Mouse (Mus musculus): ENCODE measurements around the gene Baz1b.

The Baz1b gene

DNA sequence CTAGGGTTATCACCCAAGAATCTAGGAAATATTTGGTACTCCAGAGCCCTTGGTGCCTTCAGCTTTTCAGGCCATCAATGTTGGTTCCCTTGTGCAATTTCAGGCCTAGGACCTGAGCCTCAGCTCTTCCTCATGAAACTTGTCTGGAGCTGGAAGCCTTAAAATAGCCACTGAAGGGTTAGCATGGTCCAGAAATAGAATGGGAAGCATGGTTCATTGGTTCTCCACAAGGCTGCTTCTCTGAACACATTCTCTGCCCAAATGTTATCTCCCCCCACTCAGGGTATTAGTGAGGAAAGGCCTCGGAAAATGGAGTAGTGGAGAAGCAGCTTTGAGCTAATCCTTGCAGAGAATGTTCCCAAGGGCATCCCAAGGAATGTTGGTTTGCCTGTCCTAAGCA, 54.4 kb downstream of the Baz1b start:
- no peak for DNase-seq

DNA sequence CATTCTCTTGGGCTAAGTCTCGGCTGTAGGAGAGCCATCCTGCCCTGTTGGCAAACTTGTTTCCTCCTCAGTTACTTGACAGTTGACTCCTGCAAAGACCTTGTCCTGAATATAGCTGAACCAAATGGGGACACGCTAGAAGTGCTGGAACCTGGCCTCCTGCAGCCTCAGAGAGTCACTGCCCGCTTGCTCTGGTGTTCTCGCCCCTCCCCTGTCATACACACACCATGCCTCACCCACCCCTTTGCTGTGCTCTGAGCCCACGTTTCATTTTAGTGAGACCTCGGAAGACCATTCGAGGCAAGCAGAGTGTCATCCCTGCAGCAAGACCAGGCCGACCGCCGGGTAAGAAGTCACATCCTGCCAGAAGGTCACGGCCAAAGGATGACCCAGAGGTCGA, 55.1 kb downstream of the Baz1b start:
- no peak for DNase-seq

DNA sequence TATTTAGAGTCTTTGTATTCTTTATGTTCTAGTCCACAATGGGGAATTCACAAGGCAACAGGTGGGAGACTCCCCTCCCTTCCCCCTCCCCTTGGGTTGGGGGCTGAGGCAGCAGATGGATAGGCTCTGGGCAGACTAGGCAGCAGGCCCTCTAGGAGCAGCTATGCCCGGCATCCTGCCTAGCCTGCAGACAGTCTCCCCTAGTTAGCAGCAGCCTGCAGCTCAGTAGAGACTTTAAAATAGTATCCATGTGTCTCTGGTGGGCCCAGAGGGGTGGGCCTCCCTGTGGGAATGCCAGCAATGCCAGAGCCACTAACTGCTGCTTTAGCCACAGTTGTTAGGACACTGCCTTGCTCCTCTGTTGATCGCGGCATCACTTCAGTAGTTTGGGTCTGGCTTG, 55.5 kb downstream of the Baz1b start:
- DNase-seq, result no peak

DNA sequence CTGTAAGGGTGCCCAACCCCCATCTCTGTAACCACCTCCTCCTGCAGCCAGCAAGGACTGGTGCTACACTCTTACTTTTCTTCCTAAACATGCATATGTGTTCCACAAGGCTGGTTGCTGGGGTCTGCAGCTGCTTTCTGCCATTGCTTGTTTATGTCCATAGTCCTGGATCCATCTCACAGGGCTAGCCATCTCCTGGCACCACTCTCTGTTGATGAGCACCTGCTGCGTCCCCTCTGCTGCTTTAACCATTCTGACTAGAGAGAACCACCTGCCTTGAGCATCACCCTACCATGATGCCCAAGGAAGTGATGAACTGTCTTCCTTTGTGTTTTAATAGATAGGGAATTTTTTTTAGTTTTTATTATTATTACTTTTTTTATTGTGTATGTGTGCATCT, 56.1 kb downstream of the Baz1b start:
- no peak for DNase-seq

DNA sequence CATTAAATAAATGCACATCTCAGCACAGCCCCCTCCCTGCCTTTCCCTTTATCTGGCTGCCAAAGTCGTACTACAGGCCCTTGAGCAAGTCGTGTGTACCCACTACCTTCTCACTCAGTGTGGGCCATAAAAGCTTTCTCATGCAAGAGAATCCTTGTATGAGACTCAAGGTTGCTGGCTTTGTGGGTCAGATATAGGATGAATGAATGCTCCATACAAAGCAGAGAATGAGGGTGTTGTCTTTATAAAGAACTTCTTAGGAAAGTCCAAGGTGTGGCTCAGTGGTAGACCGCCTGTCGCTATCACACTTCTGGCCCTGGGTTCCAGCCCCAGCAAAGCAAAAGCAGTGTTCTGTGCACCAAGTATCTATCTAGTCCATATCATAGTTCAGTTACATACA, 59.5 kb downstream of the Baz1b start:
- DNase-seq, result no peak

DNA sequence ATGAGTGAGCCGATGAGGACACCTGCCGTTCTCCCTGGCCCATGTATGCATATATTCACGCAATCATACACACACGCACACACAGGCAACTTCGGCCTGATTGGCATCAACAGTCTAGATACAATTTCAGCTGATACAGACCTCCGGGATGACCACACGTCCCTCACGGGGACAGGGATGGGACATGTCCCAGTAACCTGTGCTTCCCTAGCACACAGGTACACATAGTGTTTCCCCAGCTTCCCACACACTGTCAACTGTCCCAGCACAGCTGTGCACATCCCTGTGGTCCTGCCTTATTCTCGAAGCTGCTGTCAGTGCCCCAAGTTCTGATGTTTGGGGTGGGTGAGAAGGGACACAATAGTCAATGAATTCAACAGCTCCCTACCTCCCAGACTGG, 60.3 kb downstream of the Baz1b start:
- no peak for DNase-seq

DNA sequence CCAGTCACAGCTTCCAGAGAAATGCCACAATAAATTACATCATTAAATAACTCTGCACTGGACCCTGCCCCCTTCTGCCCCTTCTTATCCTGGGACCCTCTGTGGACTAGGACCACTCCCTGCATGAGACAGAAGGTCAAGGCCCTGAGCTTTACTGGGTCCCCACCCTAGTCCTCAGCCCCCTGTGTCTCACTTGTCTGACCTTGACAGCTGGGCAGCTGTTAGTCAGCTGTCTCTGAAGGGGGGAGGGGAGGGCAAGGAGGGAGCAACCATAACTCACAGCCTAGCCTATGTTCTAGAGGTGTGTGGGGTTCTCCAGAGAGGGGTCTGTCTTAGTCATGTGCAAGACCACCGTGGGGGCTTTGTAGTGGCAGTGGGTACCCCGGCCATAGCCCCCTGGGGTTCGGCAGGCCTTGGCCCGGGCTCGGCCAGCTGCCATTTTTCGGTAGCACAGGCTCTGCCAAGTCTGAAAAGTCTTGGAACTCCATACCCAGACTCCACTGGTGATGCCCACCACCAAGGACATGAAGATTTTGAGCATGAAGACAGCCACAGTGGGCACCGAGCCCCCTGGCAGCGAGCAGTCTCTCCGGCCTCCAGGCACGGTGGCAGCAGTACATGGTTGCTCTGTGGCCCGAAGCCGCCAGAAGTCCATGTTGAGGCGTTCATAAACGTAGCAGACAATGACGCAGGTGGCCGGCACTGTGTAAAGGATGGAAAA, 62.1 kb downstream of the Baz1b start:
- DNase-seq, result no peak

DNA sequence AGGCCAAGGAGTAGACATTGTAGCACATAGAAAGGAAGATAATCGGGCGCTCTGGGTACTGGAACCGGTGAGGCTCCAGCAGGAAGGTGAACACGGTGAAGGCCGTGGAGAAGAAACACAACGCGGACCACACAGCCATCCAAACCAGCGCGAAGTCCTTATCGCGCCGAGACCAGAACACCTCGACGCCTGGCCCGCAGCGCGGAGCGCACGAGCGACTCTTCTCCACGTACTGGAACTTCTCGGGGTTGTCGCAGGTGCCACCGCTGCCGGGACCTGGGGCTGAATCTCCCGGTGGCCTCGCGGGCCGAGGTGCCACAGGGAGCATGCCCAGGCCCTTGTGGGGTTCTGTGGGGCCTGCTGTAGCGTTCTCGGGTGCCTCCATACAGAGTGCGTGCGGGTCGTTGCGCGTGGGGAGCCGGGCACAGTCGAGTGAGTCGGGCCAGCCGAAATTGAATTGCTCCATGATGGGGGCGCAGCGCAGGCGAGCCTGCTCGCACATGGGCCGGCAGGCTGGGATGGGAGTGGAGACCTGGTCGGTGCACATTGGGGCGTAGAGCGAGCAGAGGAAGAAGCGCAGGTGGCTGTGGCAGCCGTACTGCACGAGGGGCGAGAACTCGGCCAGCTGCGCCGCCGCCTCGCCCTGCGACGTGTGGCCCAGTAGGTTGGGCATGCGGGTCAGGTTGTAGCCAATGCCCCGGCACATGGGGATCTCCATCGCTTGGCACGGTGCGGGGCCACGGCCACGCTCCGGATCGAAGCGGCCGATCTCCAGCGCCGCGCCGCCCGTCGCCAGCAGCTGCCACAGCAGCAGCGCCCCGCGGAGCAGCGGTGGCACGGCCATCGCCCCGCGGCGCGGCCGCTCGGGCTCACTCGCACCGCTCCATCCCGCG, 63.4 kb downstream of the Baz1b start:
- DNase-seq, result no peak

DNA sequence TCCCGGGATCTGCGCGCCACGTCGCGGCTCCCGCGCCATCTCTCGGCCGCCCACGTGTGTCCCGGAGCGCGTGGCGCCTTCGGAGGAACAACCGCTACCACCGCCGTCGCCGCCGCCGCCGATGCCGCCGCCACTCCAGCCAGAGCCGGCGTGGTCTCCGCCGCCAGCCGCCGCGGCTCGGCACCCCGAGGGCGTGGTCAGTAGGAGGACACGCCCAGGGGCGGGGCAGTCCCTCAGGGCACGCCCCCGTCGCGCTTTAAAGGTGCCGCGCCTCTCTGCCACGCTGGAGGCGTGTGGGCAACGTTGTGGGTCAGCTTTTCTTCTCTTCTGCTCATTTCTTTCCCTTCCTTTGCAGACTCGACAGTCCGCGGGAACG, 64.0 kb downstream of the Baz1b start, which contains the start of gene Fzd9:
Fzd9 (minus strand) TSS at position 152 of the 376 bp plus-strand sequence.
- DNase-seq, result peak; percentile 53

DNA sequence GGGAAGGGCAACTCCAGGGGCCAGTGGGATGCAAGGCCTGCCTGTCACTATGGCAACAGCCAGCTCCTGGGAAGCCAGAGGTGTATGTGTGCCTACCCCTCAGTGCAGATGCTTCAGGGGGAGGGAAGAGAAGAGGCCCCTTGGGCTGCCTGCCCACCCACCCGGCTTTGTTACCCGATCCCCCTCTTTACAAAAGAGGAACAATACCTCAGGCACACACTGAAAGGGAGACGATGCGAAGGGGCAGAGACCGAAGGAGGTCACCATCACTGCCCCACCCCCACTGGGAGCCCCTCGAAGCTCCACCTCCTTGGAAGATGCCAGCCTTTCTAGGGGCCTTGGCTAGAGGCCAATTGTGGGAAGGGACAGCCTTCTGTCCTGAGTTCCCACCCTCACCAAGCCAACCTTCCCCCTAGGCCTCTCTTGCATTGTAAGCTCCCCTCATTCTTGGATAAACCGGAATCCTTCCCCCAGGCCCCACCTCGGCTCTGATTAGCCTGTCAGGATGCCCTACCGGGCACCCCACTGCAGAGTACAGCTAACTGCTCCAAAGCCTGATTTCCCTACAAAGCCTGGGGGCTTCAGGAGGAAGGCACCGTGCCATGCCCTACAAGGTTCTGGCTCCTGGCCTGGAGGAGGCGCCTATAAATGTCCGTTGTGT, 66.8 kb downstream of the Baz1b start:
- no peak for DNase-seq

DNA sequence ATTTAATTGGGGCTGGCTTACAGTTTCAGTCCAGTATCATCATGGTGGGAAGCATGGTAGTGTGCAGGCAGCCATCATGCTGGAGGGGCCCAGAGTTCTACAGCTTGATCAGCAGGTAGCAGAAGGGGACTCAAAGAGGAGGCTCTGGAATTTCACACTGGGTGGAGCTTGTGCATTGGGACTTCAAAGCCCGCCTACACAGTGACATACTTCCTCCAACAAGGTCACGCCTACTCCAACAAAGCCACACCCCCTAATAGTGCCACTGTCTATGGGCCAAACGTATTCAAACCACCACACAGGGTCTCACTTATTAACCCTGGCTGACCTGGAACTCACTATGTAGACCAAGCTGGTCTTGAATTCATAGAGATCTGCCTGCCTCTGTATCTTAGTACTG, 69.1 kb downstream of the Baz1b start:
- no peak for DNase-seq

DNA sequence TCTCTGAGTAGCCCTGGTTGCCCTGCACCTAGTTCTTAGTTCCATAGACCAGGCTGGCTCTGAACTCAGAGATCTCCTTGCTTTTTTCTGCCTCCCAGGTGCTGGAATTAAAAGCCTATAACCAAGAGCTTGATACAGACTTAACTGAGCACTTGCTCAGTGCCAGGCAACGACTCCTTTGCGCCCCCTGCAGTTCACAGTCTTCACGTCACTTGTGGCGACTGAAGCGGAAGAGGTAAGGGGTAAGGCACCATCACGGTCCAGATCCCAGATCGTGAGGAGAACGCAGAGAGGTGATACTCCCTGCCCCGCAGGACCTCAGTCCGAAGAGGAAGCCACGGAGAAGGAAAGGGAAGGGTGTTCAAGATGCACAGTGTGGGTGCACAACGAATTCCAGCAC, 70.5 kb downstream of the Baz1b start:
- DNase-seq, result no peak

DNA sequence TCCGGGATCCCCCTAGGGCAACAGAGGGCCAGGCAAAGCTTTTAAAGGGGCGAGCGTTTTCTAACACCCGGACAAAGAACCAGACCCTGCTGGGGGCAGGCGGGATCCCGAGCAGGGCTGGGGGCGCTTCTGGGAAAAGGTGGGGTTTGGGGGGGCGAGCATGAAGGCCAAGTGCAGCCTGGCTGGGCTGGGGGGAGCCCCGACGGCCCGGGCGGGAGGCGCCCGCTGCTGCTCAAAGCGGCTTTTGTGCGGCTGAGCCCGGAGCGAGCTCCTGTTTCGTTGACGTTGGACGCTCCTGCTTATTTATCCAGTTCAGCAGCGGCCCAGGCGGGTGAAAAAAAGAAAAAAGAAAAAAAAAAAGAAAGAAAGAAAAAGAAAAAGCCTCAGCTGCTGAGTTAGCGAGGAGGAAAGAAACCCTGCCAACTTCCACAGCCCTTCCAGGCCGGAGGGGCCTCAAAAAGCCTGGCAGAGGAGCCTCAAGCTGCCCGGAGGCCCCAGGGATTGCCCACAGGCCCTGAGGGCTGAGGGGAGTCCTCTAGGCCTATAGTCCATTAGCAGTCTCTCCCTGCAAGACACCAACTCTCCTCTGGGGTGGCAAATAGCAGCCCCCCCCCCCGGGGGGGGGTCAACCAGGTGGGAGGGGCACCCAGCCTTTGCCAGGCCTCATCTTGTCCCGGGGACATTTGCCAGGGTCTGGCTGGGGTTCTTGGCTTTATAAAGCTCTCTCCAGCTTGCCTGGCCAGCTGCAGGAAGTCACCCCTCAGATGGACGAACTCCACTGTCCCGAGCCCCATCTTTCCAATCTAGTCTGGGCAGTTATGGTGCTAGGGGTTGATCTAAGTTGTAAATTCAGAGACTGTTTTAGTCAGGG, 71.5 kb downstream of the Baz1b start:
- no peak for DNase-seq

DNA sequence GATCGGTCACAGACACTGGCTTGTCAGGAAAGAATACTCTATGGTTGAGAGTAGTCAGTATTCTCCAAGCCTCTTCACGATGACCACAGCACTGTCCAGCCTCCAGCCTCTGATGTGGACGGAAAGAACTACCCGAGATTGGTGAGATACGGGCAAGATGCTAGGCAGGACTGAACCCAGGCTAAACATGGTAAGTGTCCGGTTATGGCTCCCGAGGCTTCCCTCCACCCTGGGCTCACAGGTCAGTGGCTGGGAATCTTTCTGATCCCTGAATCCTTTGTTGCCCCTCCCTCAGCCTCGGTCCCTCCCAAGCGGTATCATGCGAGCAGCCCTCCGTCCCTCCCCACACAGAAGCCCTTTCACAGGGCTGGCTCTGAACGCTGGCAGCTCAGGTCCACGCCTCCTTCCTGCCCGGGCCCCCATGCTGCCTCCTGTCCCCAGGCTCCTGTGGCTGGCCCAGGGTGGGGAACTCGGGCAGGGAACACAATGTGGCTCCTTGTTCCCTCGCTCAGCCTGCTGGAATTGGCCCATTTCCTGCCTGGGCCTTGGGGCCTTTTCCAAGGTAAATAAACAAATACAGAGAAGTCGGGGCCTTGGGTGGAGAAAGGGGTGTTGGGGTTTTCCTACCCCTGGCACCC, 76.9 kb downstream of the Baz1b start:
- no peak for DNase-seq

DNA sequence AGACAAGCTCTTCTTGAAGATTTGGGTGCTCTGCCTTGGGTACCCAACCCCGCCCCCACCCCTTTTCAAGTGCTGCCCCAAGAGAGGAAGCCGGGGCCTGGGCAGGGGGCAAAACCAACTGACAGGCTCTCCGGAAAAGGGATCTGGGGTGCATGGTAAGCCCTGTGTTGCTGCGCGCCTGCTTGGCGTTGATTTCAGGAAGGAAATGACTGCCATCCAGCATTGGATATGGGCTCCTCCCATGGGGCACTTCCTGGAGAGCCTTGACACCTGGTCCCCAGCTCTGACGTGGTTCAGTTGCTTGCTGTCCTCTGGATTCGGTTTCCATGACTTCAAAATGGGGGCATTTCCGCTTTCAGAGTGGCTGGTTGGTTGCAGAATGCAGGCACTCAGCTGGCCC, 77.5 kb downstream of the Baz1b start:
- DNase-seq, result no peak

DNA sequence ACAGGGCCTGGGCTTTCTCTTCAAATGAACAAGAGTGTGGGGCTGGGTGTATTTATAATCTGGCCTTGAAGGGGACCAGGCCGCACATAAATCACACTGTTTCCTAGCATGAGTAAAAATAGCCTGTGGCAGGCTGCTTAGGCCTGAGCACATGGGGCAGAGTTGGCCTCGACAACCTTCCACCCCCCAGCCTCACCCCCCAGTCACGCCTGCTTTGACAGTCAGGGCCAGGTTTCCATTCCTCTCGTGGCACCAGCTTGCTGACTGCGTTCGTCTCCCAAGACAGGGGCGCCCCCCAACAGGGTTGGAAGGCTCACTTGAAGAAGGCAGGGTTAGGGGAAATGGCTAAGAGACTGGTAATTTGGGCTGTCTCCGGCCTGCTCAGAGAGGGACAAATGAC, 82.4 kb downstream of the Baz1b start:
- no peak for DNase-seq

DNA sequence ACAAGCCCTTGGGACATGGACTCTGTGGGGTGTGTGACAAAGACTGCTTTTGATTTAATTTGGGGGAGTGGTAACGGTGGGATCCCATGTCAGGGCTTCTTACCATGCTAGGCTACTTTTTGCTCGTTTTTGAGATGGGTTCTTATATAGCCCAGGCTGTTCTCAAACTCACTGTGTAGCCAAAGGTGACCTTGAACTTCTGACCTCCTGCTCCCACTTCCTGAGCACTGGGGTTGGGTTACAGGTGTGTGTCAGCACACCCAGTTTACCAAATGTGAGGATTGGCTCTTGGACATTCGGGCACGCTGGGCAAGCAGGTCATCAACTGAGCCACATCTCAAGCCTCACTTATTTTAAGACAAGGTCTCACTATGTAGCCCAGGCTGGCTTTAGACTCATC, 83.3 kb downstream of the Baz1b start:
- no peak for DNase-seq

DNA sequence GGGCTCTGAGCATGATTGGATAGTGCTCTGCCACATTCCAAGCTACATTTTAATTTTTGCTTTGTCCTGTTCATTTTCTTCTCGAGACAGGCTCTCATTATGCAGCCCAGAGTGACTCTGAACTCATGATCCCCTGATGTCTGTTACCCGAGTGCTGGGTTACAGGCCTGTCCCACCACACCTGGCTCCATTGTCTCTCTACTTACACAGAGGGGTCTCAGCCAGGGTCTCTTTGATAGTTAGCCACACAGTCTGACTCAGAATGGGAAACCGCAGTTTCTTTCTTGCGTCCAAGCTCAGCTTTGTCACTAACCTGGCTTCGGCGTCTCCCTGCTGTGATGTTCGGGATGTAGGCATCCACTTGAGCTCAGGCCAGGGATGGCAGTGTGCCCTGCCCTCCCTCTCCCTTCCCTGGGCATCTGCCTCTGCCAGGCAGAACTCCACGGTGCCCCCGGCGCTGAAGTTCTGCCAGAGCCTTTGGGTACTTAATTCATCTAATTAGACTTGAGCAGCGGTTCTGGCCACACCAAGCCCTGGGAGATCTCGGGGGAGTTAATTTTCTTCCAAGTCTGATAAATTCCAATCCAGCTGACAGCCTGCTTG, 84.6 kb downstream of the Baz1b start:
- DNase-seq, result no peak

DNA sequence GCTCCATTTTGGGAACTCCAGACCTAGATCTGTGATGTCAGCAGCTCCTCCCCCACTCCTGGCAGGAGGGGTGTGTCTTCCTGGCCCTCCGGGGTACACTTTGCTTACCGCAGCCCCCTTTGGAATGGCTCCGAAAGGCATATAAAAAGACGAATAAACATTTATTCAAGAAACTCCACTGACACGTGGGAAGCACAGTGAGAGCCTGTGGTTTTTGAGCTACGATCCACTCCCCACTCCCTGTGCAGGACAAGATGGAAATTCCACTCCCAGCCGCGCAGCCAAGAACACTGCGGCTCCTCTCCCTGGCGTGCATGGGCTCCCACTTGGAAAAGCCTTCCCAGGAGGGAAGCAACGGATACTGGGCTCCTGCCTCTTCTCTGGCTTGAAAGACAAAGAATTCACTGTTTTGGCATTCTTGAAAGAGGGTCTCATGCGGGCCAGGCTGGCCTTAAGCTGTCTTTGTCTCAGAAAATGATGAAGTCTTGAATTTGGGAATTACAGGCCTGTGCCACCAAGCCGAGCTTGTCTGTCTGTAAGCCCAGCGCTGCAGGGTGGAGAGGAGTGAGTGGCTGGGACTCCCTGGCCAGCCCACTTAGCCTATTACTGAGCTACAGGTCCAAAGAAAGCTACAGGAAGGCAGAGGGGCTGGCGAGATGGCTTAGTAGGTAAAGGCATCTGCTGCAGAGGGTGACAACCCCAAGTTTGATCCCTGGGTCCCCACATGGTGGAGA, 87.8 kb downstream of the Baz1b start:
- DNase-seq, result no peak

DNA sequence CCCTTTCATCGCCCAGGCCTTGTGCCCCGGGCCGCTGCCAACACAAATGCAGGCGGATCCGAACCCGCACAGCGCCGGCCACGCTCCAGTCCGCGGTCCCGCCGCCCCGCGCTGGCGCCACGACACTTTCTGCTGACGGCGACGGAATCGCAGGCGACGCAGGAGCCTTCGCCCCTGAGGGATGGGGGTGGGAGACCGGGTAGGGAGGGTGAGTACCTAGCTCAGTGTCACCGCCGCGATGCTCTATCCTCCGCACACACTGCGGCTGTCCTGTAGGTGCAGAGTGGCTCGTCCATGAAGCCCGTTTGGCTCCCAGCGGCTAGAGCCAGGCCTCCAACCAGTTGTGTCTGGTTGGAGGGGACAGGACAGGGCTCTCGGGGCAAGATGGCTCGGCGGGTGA, 89.5 kb downstream of the Baz1b start:
- DNase-seq, result no peak

DNA sequence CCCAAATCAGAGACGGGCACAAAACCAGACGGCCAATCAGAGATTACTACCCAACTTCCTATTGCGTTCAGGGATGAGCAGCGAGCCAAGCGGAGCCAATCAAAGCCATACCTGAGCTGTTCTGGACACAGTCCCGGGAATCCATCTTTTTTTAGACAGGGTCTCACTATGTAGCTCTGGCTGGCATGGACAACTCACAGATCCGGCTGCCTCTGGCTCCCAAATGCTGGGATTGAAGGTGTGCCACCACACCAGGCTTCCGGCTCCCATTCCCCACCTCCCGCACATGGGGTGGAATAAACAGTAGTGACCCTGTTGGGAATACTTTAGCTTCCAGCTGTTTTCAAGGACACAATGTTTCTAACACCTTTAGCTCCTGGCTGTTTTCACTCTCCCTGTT, 93.2 kb downstream of the Baz1b start:
- no peak for DNase-seq
